Mouse (Mus musculus): ENCODE measurements around the gene Gpr155.

Gpr155 gene

DNA sequence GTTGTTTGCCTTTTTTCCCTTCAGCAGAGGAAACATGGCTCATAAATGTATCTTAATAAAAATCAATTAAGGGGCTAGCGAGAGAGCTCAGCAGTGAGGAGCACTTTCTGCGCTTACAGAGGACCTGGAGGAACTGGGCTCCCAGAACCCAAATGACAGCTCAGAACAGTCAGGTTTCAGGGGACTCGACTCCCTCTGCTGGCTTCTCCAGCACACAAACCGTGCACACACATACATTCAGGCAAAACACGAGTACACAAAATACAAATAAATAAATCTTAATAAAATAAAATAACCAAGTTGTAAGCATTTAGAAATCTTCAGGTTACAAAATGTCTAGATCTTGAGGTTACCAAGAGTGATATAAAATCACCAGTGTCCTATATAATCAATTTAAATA lies 22.9 kb downstream of the Gpr155 start:
- DNase-seq (ENCODE audit: low read depth, low spot score) = no peak
- peaks cover 11% of the 10 kb centered on the region for H3K36me3 ChIP-seq (ENCODE audit: control insufficient read depth, insufficient read depth, low read length, poor library complexity, severe bottlenecking)
- H3K27me3 ChIP-seq (ENCODE audit: control insufficient read depth, insufficient read depth, low read length, poor library complexity, severe bottlenecking) = no peaks in the 10 kb centered on the region

- Histone ChIP-seq H3K27me3 (ENCODE audit: control insufficient read depth, insufficient read depth, low read length, poor library complexity, severe bottlenecking) (no peaks in the 10 kb centered on the region), H3K36me3 (ENCODE audit: control insufficient read depth, insufficient read depth, low read length, poor library complexity, severe bottlenecking) (peaks cover 7% of the 10 kb centered on the region; the same call in 1 of the 2 replicates)
- no peak for DNase-seq (ENCODE audit: low read depth, low spot score)
These were observed 25.8 kb downstream of the Gpr155 start for GRCm38 (mm10) chr2:73360536-73360935.

GRCm38 (mm10) chr2:73359941-73360340 lies 26.4 kb downstream of the Gpr155 start:
- DNase-seq (ENCODE audit: low read depth, low spot score) = no peak
- peaks cover 7% of the 10 kb centered on the region; the same call in 1 of the 2 replicates for H3K36me3 ChIP-seq (ENCODE audit: control insufficient read depth, insufficient read depth, low read length, poor library complexity, severe bottlenecking)
- no peaks in the 10 kb centered on the region for H3K27me3 ChIP-seq (ENCODE audit: control insufficient read depth, insufficient read depth, low read length, poor library complexity, severe bottlenecking)

GRCm38 (mm10) chr2:73357004-73357403 lies 29.4 kb downstream of the Gpr155 start:
- H3K27me3 ChIP-seq (ENCODE audit: control insufficient read depth, insufficient read depth, low read length, poor library complexity, severe bottlenecking) = no peaks in the 10 kb centered on the region
- DNase-seq (ENCODE audit: low read depth, low spot score) = no peak

DNA sequence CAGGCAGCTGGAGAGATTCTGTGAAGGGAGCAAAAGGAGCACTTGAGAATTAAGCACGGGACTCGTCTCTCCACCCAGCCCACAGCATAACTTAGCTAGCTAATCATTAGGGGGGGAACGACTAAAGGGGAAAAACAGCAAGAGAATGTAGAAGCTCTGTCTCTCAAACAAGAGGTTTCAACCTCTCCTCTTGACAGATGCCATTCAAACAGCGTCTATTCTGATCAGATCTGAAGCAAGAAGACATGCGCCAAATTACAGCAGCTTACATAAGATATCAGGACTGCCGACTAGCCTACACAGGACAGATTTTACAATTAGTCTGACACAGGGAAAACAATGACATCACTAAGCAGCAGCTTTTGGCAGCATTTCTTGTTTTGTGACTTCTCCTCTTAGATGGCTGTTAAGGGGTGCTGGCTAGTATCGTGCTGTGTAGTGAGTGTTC lies 34.4 kb downstream of the Gpr155 start:
- no peaks in the 10 kb centered on the region for H3K27me3 ChIP-seq (ENCODE audit: control insufficient read depth, insufficient read depth, low read length, poor library complexity, severe bottlenecking)
- no peak for DNase-seq (ENCODE audit: low read depth, low spot score)

More at GRCm38 (mm10) chr2:73357004-73357403, 29.4 kb downstream of the Gpr155 start:
- peaks cover 9% of the 10 kb centered on the region for H3K36me3 ChIP-seq (ENCODE audit: control insufficient read depth, insufficient read depth, low read length, poor library complexity, severe bottlenecking)

GRCm38 (mm10) chr2:73351496-73351895 lies 34.9 kb downstream of the Gpr155 start:
- peaks cover 6% of the 10 kb centered on the region for H3K36me3 ChIP-seq (ENCODE audit: control insufficient read depth, insufficient read depth, low read length, poor library complexity, severe bottlenecking)
- no peak for DNase-seq (ENCODE audit: low read depth, low spot score)
- no peaks in the 10 kb centered on the region for H3K27me3 ChIP-seq (ENCODE audit: control insufficient read depth, insufficient read depth, low read length, poor library complexity, severe bottlenecking)

More for the DNA sequence above, 34.4 kb downstream of the Gpr155 start:
- peaks cover 9% of the 10 kb centered on the region for H3K36me3 ChIP-seq (ENCODE audit: control insufficient read depth, insufficient read depth, low read length, poor library complexity, severe bottlenecking)

DNA sequence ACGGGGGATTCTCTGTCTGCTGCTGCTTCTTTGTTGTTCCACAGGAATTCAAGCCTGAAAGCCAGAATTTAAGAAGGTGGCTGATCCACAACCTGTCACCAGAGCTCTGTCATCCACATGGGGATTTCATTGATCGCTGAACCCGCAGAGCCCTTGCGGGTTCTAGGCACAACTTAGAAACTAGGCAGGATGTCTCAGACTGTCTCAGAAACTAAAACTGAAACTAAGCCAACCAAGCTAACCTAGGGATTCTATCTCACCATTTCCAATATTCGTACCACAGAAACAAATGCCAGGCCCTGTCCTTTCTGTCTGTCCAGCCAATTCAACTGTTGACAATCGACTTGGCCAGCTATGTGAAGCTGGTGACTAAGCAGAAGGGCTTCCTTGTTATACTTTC lies 38.2 kb downstream of the Gpr155 start:
- Histone ChIP-seq H3K27me3 (ENCODE audit: control insufficient read depth, insufficient read depth, low read length, poor library complexity, severe bottlenecking) (no peaks in the 10 kb centered on the region), H3K36me3 (ENCODE audit: control insufficient read depth, insufficient read depth, low read length, poor library complexity, severe bottlenecking) (peaks cover 3% of the 10 kb centered on the region; the same call in 1 of the 2 replicates)
- no peak for DNase-seq (ENCODE audit: low read depth, low spot score)

DNA sequence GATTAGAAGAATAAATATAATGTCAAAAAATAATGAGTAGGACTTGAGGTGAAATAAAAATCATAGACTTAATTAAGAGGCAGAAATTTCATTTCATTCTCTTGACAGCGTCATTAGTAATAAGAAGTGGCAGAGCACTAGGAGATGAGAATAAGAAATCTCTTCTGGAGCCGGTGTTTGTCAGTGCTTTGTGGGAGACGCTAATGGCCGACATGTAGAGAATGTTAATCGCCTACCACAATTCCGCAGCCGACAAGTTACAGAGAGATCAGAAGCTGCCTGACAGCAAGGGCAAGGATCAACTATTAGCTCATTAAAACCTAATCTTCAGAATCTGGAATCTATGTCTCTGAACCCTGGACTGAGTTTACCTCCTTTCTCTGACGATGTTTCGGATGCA lies 38.6 kb downstream of the Gpr155 start:
- DNase-seq (ENCODE audit: low read depth, low spot score) = no peak
- no peaks in the 10 kb centered on the region for H3K27me3 ChIP-seq (ENCODE audit: control insufficient read depth, insufficient read depth, low read length, poor library complexity, severe bottlenecking)
- H3K36me3 ChIP-seq (ENCODE audit: control insufficient read depth, insufficient read depth, low read length, poor library complexity, severe bottlenecking) = peaks cover 3% of the 10 kb centered on the region; the same call in 1 of the 2 replicates

DNA sequence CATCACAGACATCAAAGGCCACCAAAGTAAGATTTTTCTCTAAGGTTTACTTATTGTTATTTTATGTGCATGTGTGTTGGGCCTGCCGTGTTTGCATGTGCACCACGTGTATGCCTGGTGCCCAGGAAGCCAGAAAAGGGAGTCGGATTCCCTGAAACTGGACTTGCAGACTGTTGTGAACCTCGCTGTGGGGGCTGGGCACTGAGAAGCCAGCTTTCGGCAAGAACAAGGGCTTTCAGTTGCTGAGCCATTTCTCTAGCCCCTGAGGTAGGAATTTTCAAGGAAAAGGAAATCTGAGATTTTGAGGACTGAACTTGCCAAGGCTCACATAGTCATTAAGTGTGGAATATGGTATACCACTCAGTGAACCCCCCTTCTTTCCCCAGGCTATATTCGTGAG lies 39.2 kb downstream of the Gpr155 start:
- no peak for DNase-seq (ENCODE audit: low read depth, low spot score)
- peaks cover 3% of the 10 kb centered on the region; the same call in 1 of the 2 replicates for H3K36me3 ChIP-seq (ENCODE audit: control insufficient read depth, insufficient read depth, low read length, poor library complexity, severe bottlenecking)
- no peaks in the 10 kb centered on the region for H3K27me3 ChIP-seq (ENCODE audit: control insufficient read depth, insufficient read depth, low read length, poor library complexity, severe bottlenecking)

GRCm38 (mm10) chr2:73346345-73347086 lies 39.9 kb downstream of the Gpr155 start:
- no peaks in the 10 kb centered on the region for H3K27me3 ChIP-seq (ENCODE audit: control insufficient read depth, insufficient read depth, low read length, poor library complexity, severe bottlenecking)
- no peak for DNase-seq (ENCODE audit: low read depth, low spot score)

DNA sequence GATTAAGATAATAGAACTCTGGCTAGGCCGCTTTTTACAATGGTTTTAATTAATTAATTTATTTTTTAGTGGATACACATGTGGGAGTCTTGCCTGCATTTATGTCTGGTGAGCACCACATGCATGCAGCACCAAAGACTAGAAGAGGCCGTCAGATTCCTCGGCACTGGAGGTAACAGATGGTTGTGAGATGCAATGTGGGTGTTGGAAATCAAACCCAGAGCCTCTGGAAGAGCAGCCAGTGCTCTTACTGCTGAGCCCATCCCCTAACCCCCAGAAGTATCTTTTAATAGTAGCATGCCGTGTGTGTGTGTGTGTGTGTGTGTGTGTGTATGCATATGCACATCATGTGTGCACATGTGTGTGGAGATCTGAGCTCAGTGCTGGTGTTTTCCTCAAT lies 41.2 kb downstream of the Gpr155 start:
- peaks cover 2% of the 10 kb centered on the region; the same call in 1 of the 2 replicates for H3K36me3 ChIP-seq (ENCODE audit: control insufficient read depth, insufficient read depth, low read length, poor library complexity, severe bottlenecking)
- H3K27me3 ChIP-seq (ENCODE audit: control insufficient read depth, insufficient read depth, low read length, poor library complexity, severe bottlenecking) = no peaks in the 10 kb centered on the region
- DNase-seq (ENCODE audit: low read depth, low spot score) = no peak

More at GRCm38 (mm10) chr2:73346345-73347086, 39.9 kb downstream of the Gpr155 start:
- H3K36me3 ChIP-seq (ENCODE audit: control insufficient read depth, insufficient read depth, low read length, poor library complexity, severe bottlenecking) = peaks cover 3% of the 10 kb centered on the region; the same call in 1 of the 2 replicates

DNA sequence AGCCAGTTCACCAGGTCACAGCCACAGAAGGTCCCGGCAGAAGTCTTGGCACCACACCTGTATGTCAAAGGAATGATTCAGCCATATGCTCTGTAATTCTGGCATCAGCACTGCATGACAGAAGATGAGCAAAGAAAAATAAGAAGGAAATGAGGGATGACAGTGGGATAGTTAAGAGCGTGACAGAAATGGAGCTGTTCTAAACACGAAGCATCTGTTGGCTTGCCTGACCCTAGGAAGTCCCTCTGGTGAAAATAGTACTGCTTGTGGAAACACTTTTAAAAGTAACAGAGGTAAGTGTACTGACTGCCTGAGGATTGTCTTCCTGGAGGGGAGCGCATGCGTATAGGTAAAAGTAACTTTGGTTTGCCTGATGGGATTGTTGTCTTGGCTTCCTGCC lies 42.7 kb downstream of the Gpr155 start:
- no peaks in the 10 kb centered on the region for H3K27me3 ChIP-seq (ENCODE audit: control insufficient read depth, insufficient read depth, low read length, poor library complexity, severe bottlenecking)
- DNase-seq (ENCODE audit: low read depth, low spot score) = no peak
- peaks cover 2% of the 10 kb centered on the region; the same call in 1 of the 2 replicates for H3K36me3 ChIP-seq (ENCODE audit: control insufficient read depth, insufficient read depth, low read length, poor library complexity, severe bottlenecking)

- Histone ChIP-seq H3K27me3 (ENCODE audit: control insufficient read depth, insufficient read depth, low read length, poor library complexity, severe bottlenecking) (no peaks in the 10 kb centered on the region), H3K36me3 (ENCODE audit: control insufficient read depth, insufficient read depth, low read length, poor library complexity, severe bottlenecking) (no peaks in the 10 kb centered on the region)
- no peak for DNase-seq (ENCODE audit: low read depth, low spot score)
These were observed 48.0 kb downstream of the Gpr155 start for GRCm38 (mm10) chr2:73338415-73338814.

DNA sequence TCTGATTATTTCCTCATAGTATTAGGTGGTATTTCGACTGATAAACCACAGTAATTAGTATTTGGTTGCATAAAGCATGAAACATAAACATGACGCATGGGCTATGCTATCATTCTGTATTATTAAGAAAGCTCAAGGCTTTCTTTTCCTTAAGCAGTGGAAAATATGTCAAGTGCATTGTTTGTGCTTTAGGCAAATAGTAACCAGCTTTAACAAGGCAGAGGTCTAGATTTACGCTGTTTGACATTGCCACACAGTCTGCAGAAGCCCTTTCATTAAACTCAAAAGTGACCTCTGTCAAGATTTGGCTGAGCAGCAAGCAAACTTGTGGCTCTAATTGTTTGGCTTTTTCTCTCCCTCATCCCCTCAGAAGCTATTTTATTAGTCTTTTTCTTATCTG lies 50.4 kb downstream of the Gpr155 start:
- no peak for DNase-seq (ENCODE audit: low read depth, low spot score)
- Histone ChIP-seq H3K36me3 (ENCODE audit: control insufficient read depth, insufficient read depth, low read length, poor library complexity, severe bottlenecking) (no peaks in the 10 kb centered on the region), H3K27me3 (ENCODE audit: control insufficient read depth, insufficient read depth, low read length, poor library complexity, severe bottlenecking) (no peaks in the 10 kb centered on the region)

DNA sequence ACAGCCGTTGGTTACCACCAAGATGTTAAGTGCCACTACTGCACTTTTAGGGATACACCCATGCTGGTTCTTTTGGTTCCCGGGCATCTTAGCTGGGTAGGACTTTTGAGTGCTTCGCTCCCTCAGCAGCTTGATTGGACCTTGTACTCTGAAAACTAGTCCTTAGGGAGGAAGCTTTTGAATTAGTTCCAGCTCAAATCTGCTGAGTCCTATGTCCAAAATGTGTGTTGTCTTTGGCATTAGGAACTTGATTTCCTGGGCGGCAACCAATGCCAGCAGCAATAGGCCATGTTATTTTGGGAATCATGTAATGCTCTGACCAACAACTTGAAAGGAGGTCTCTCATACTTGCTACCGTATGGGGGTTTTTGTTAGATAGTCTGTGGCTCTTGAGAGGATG lies 60.5 kb downstream of the Gpr155 start:
- DNase-seq (ENCODE audit: low read depth, low spot score) = no peak
- Histone ChIP-seq H3K36me3 (ENCODE audit: control insufficient read depth, insufficient read depth, low read length, poor library complexity, severe bottlenecking) (no peaks in the 10 kb centered on the region), H3K27me3 (ENCODE audit: control insufficient read depth, insufficient read depth, low read length, poor library complexity, severe bottlenecking) (no peaks in the 10 kb centered on the region)
